Mouse (Mus musculus): ENCODE results near the gene AC109138.7. TPM values are rescaled to one million over a fixed set of nuclear protein-coding genes. Genes with fewer than 3 reads are reported as not detected.
A peak's percentile ranks its signal among the peaks of the same experiment; 100 is the strongest.

Gene AC109138.7
- polyA plus RNA-seq (2015; fragmentation: Nextera tagmentation; extraction: Ambion mirVana): not detected in 2 replicates

- H3K4me1 ChIP-seq (replicated peaks): peaks cover 47% of the 10 kb centered on the region
- peak within 1 kb of the TSS; percentile 67 for H3K9ac ChIP-seq
- no peak for DNase-seq
- H3K4me3 ChIP-seq (replicated peaks): peak within 1 kb of the TSS; percentile 61
- peak within 1 kb of the TSS; percentile 43 for H3K27ac ChIP-seq
- peaks cover 99% of the 10 kb centered on the region for H3K27me3 ChIP-seq
- no peaks in the 10 kb centered on the region for H3K9me3 ChIP-seq (replicated peaks)
- H3K4me2 ChIP-seq: peak within 1 kb of the TSS; percentile 74
- peak; percentile 16; the same call in 1 of the 2 replicates for ATAC-seq (ENCODE audit: low read depth)
- WGBS (ENCODE audit: insufficient replicate concordance): 1% methylated on average over 43 of the region's 49 CpGs
- H3K36me3 ChIP-seq: no peaks in the 10 kb centered on the region
These were observed at the start of gene AC109138.7, which contains the start of gene Clcf1 for GRCm38 (mm10) chr19:4214071-4214770. Gene AC109138.7, plus strand, starts transcription at chr19:4214357. Gene Clcf1, plus strand, starts transcription at chr19:4214238.

- WGBS (ENCODE audit: insufficient replicate concordance): 62% methylated on average over 2 of the region's 2 CpGs
- no peak for ATAC-seq (ENCODE audit: low read depth)
These were observed 49.4 kb upstream of the AC109138.7 start for GRCm38 (mm10) chr19:4164721-4165120.

GRCm38 (mm10) chr19:4166678-4167476 lies 47.3 kb upstream of the AC109138.7 start:
- no peaks in the 10 kb centered on the region for H3K36me3 ChIP-seq
- H3K4me3 ChIP-seq (replicated peaks): no peak overlapping the region
- 66% methylated on average over 9 of the region's 9 CpGs for WGBS (ENCODE audit: insufficient replicate concordance)
- H3K27ac ChIP-seq: no peak overlapping the region
- 0 out of 2 replicates have a peak overlapping the region, but pooled peaks have one; percentile 26 for H3K9ac ChIP-seq
- peaks cover 65% of the 10 kb centered on the region for H3K4me1 ChIP-seq (replicated peaks)
- ATAC-seq (ENCODE audit: low read depth) (no peak), DNase-seq (no peak)
- no peak overlapping the region for H3K4me2 ChIP-seq
- H3K27me3 ChIP-seq: no peaks in the 10 kb centered on the region
- H3K9me3 ChIP-seq (replicated peaks): no peaks in the 10 kb centered on the region

More at GRCm38 (mm10) chr19:4164721-4165120, 49.4 kb upstream of the AC109138.7 start:
- H3K4me2 ChIP-seq: no peak overlapping the region
- no peak overlapping the region for H3K4me3 ChIP-seq (replicated peaks)
- H3K9ac ChIP-seq: no peak overlapping the region
- H3K4me1 ChIP-seq (replicated peaks): peaks cover 56% of the 10 kb centered on the region
- H3K27ac ChIP-seq: peak overlapping the region; percentile 76
- H3K36me3 ChIP-seq: peaks cover 18% of the 10 kb centered on the region
- no peaks in the 10 kb centered on the region for H3K27me3 ChIP-seq
- DNase-seq: no peak
- H3K9me3 ChIP-seq (replicated peaks): no peaks in the 10 kb centered on the region

- Histone ChIP-seq H3K36me3 (no peaks in the 10 kb centered on the region), H3K9ac (peak overlapping the region; percentile 83), H3K27me3 (no peaks in the 10 kb centered on the region), H3K27ac (peak overlapping the region; percentile 87), H3K9me3 (replicated peaks) (no peaks in the 10 kb centered on the region), H3K4me1 (replicated peaks) (peaks cover 48% of the 10 kb centered on the region), H3K4me3 (replicated peaks) (peak overlapping the region; percentile 65), H3K4me2 (peak overlapping the region; percentile 97)
- ATAC-seq (ENCODE audit: low read depth) (peak; percentile 92), DNase-seq (peak; percentile 99)
- WGBS (ENCODE audit: insufficient replicate concordance): under 1% methylated on average over 43 of the region's 43 CpGs
These were observed 44.8 kb upstream of the AC109138.7 start for GRCm38 (mm10) chr19:4169378-4169784.

- H3K27me3 ChIP-seq: no peaks in the 10 kb centered on the region
- H3K27ac ChIP-seq: peak overlapping the region; percentile 87
- H3K4me1 ChIP-seq (replicated peaks): peaks cover 44% of the 10 kb centered on the region
- H3K9me3 ChIP-seq (replicated peaks): no peaks in the 10 kb centered on the region
- ATAC-seq (ENCODE audit: low read depth) (peak; percentile 10; the same call in 1 of the 2 replicates), DNase-seq (no peak)
- WGBS (ENCODE audit: insufficient replicate concordance): 11% methylated on average over 27 of the region's 27 CpGs
- H3K9ac ChIP-seq: peak overlapping the region; percentile 83
- no peaks in the 10 kb centered on the region for H3K36me3 ChIP-seq
- H3K4me3 ChIP-seq (replicated peaks): peak overlapping the region; percentile 65
- peak overlapping the region; percentile 97 for H3K4me2 ChIP-seq
These were observed 44.3 kb upstream of the AC109138.7 start for GRCm38 (mm10) chr19:4169810-4170209.

GRCm38 (mm10) chr19:4170723-4171392 lies 43.3 kb upstream of the AC109138.7 start:
- Histone ChIP-seq H3K27ac (0 out of 2 replicates have a peak overlapping the region, but pooled peaks have one; percentile 3), H3K27me3 (peaks cover 9% of the 10 kb centered on the region; the same call in 1 of the 2 replicates), H3K4me3 (replicated peaks) (no peak overlapping the region), H3K4me1 (replicated peaks) (peaks cover 44% of the 10 kb centered on the region), H3K9me3 (replicated peaks) (no peaks in the 10 kb centered on the region), H3K9ac (peak overlapping the region; percentile 83; the same call in 1 of the 2 replicates), H3K36me3 (no peaks in the 10 kb centered on the region), H3K4me2 (no peak overlapping the region)
- DNase-seq: no peak
- 80% methylated on average over 10 of the region's 10 CpGs for WGBS (ENCODE audit: insufficient replicate concordance)
- no peak for ATAC-seq (ENCODE audit: low read depth)

GRCm38 (mm10) chr19:4171393-4172290 lies 42.5 kb upstream of the AC109138.7 start:
- Histone ChIP-seq H3K4me3 (replicated peaks) (no peak overlapping the region), H3K9ac (peak overlapping the region; percentile 83; the same call in 1 of the 2 replicates), H3K27me3 (peaks cover 12% of the 10 kb centered on the region; the same call in 1 of the 2 replicates), H3K27ac (no peak overlapping the region), H3K36me3 (no peaks in the 10 kb centered on the region), H3K4me1 (replicated peaks) (peaks cover 44% of the 10 kb centered on the region), H3K4me2 (no peak overlapping the region), H3K9me3 (replicated peaks) (no peaks in the 10 kb centered on the region)
- ATAC-seq (ENCODE audit: low read depth) (no peak), DNase-seq (no peak)
- WGBS (ENCODE audit: insufficient replicate concordance): 49% methylated on average over 13 of the region's 13 CpGs

GRCm38 (mm10) chr19:4172925-4173324 lies 41.2 kb upstream of the AC109138.7 start:
- H3K9ac ChIP-seq: no peak overlapping the region
- no peaks in the 10 kb centered on the region for H3K36me3 ChIP-seq
- H3K4me3 ChIP-seq (replicated peaks): no peak overlapping the region
- 62% methylated on average over 11 of the region's 11 CpGs for WGBS (ENCODE audit: insufficient replicate concordance)
- H3K27me3 ChIP-seq: peaks cover 12% of the 10 kb centered on the region; the same call in 1 of the 2 replicates
- DNase-seq: no peak
- H3K4me2 ChIP-seq: no peak overlapping the region
- H3K4me1 ChIP-seq (replicated peaks): peaks cover 32% of the 10 kb centered on the region
- no peaks in the 10 kb centered on the region for H3K9me3 ChIP-seq (replicated peaks)
- H3K27ac ChIP-seq: no peak overlapping the region
- no peak for ATAC-seq (ENCODE audit: low read depth)

GRCm38 (mm10) chr19:4175368-4175947 lies 38.7 kb upstream of the AC109138.7 start, which contains the start of gene Carns1:
Gene Carns1, minus strand, starts transcription at chr19:4175479.
- 26% methylated on average over 11 of the region's 11 CpGs for WGBS (ENCODE audit: insufficient replicate concordance)
- no peaks in the 10 kb centered on the region for H3K36me3 ChIP-seq
- DNase-seq: no peak
- H3K9me3 ChIP-seq (replicated peaks): no peaks in the 10 kb centered on the region
- H3K27me3 ChIP-seq: peaks cover 12% of the 10 kb centered on the region; the same call in 1 of the 2 replicates
- peak; percentile 32; the same call in 1 of the 2 replicates for ATAC-seq (ENCODE audit: low read depth)
- H3K4me2 ChIP-seq: peak within 1 kb of the TSS; percentile 46
- H3K9ac ChIP-seq: 0 out of 2 replicates have a peak within 1 kb of the TSS, but pooled peaks have one; percentile 4
- no peak within 1 kb of the TSS for H3K27ac ChIP-seq
- no peak within 1 kb of the TSS for H3K4me3 ChIP-seq (replicated peaks)
- H3K4me1 ChIP-seq (replicated peaks): peaks cover 24% of the 10 kb centered on the region

- H3K27me3 ChIP-seq: 0 out of 2 replicates have a peak, but pooled peaks cover 7% of the 10 kb centered on the region
- H3K4me3 ChIP-seq (replicated peaks): no peak overlapping the region
- no peak overlapping the region for H3K4me2 ChIP-seq
- WGBS (ENCODE audit: insufficient replicate concordance): 67% methylated on average over 7 of the region's 7 CpGs
- DNase-seq (no peak), ATAC-seq (ENCODE audit: low read depth) (no peak)
- H3K36me3 ChIP-seq: no peaks in the 10 kb centered on the region
- H3K27ac ChIP-seq: no peak overlapping the region
- no peaks in the 10 kb centered on the region for H3K9me3 ChIP-seq (replicated peaks)
- no peak overlapping the region for H3K9ac ChIP-seq
- peaks cover 19% of the 10 kb centered on the region for H3K4me1 ChIP-seq (replicated peaks)
These were observed 33.7 kb upstream of the AC109138.7 start for GRCm38 (mm10) chr19:4180411-4180810.

Measured in liver, embryonic 13.5 days (tissue).